Mouse (Mus musculus) MEL (cell line): ENCODE results near the gene Arsg.

ENCODE experiments used
- CTCF ChIP-seq, 3 experiments: IDR thresholded peaks in 2 of 3; conservative IDR thresholded peaks in 1 of 3; 2 replicates each; pipeline ENCODE4 v1.5.1; 2011 to 2012; ENCODE audit warnings: low read length in 3 of 3, low read depth in 2 of 3, mild to moderate bottlenecking in 2 of 3, improper control_type of control experiment in 1 of 3, inconsistent platforms in 1 of 3, mixed read lengths in 1 of 3, moderate library complexity in 1 of 3; ENCODE audit not compliant: control insufficient read depth in 1 of 3, insufficient read depth in 1 of 3, poor library complexity in 1 of 3, severe bottlenecking in 1 of 3
- JUND ChIP-seq: IDR thresholded peaks from 2 replicates; pipeline ENCODE4 v1.6.1; 2011; ENCODE audit warnings: low read depth, mild to moderate bottlenecking, improper control_type of control experiment, low read length
- MEF2A ChIP-seq: IDR thresholded peaks from 2 replicates; pipeline ENCODE4 v1.6.1; 2014; ENCODE audit warnings: low read depth, mild to moderate bottlenecking, inconsistent platforms, low read length, improper control_type of control experiment; ENCODE audit not compliant: poor library complexity, insufficient replicate concordance, severe bottlenecking; ENCODE audit errors: extremely low read depth
- POLR2A ChIP-seq, 2 experiments: IDR thresholded peaks; 2 replicates each; pipeline ENCODE4 v1.6.1; 2011 to 2012; ENCODE audit warnings: low read length in 2 of 2, mild to moderate bottlenecking in 2 of 2, control low read depth in 1 of 2, improper control_type of control experiment in 1 of 2, low read depth in 1 of 2, moderate library complexity in 1 of 2; ENCODE audit not compliant: control insufficient read depth in 1 of 2, insufficient read depth in 1 of 2, poor library complexity in 1 of 2
- RCOR1 ChIP-seq: IDR thresholded peaks from 2 replicates; pipeline ENCODE4 v1.6.1; 2012; ENCODE audit warnings: low read depth, mild to moderate bottlenecking, inconsistent platforms, low read length, improper control_type of control experiment
- TAL1 ChIP-seq: IDR thresholded peaks from 2 replicates; pipeline ENCODE4 v1.6.1; 2012; ENCODE audit warnings: mild to moderate bottlenecking, inconsistent platforms, low read length, moderate library complexity, mixed read lengths
- ZMIZ1 ChIP-seq: IDR thresholded peaks from 2 replicates; pipeline ENCODE4 v1.6.1; 2012; ENCODE audit warnings: low read depth, mild to moderate bottlenecking, inconsistent platforms, low read length, improper control_type of control experiment, moderate library complexity

DNA sequence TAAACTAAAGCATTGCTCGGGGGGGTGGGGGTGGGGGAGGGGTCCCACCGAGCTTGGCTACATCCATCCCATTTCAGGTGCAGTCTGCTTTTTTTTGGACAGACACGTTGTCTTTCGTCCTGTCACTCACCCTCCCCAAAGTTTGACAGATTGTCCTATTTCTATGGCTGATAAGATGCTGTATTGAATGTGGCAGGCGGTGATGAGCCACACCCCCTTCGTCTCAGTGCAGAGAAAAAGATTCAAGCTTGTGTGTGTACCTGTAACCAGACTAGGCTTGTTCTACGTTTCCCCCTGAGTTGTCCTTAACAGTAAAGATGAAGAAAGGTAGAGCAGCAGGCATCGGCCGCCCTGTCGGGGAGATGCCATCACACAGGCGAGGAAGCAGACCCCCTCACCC is 22.0 kb upstream of the Arsg start:
- TF ChIP-seq TAL1: no peak
- TF ChIP-seq JUND: no peak
- TF ChIP-seq POLR2A (IDR thresholded peaks at IDR 0.05; ENCODE audit: control insufficient read depth in 1 of 2, insufficient read depth in 1 of 2, low read depth in 1 of 2, low read length in 2 of 2, poor library complexity in 1 of 2): no peak; a peak in 1 of 4 replicates
- no peak for TF ChIP-seq MEF2A
- no peak for TF ChIP-seq RCOR1
- no peak for TF ChIP-seq CTCF (IDR thresholded peaks at IDR 0.05 in 2 of 3, conservative IDR thresholded peaks at IDR 0.05 in 1 of 3; ENCODE audit: control insufficient read depth in 1 of 3, insufficient read depth in 1 of 3, low read depth in 2 of 3, low read length in 3 of 3, poor library complexity in 1 of 3, severe bottlenecking in 1 of 3)
- no peak for TF ChIP-seq ZMIZ1
